Mouse (Mus musculus): ENCODE results near the gene Pou2f3. TPM values are rescaled to one million over a fixed set of nuclear protein-coding genes. Genes with fewer than 3 reads are reported as not detected.

Gene Pou2f3
- polyA plus RNA-seq, 1 experiment: not detected

- Histone ChIP-seq H3ac (ENCODE audit: control insufficient read depth, insufficient read length) (no peak overlapping the region), H3K4me3 (no peak overlapping the region), H3K79me2 (ENCODE audit: control insufficient read depth, insufficient read depth) (peaks cover 95% of the 10 kb centered on the region), H3K36me3 (ENCODE audit: control insufficient read depth, insufficient read depth) (peaks cover 4% of the 10 kb centered on the region), H3K27me3 (ENCODE audit: control insufficient read depth, insufficient read depth, insufficient read length) (no peaks in the 10 kb centered on the region), H3K4me2 (ENCODE audit: low read depth) (no peak overlapping the region)
- no peak for TF ChIP-seq REST (IDR thresholded peaks at IDR 0.05; ENCODE audit: insufficient read depth, insufficient read length)
- TF ChIP-seq E2F4 (IDR thresholded peaks at IDR 0.05; ENCODE audit: insufficient read depth): no peak
- no peak for TF ChIP-seq SRF (IDR thresholded peaks at IDR 0.05; ENCODE audit: control insufficient read depth, insufficient read length, low read depth)
- no peak for TF ChIP-seq TCF12 (IDR thresholded peaks at IDR 0.05; ENCODE audit: insufficient read depth, poor library complexity, severe bottlenecking)
- no peak for TF ChIP-seq USF1 (IDR thresholded peaks at IDR 0.05; ENCODE audit: low read depth)
- no peak for TF ChIP-seq POLR2AphosphoS2 (IDR thresholded peaks at IDR 0.05; ENCODE audit: insufficient read length, low read depth)
- no peak for TF ChIP-seq MAX (IDR thresholded peaks at IDR 0.05; ENCODE audit: low read depth)
- TF ChIP-seq TCF3 (IDR thresholded peaks at IDR 0.05; ENCODE audit: insufficient read length, low read depth): no peak
- TF ChIP-seq MYOD1 (IDR thresholded peaks at IDR 0.05; ENCODE audit: control insufficient read depth in 1 of 3, insufficient read length in 2 of 3, low read depth in 2 of 3): no peak
- no peak for TF ChIP-seq MYOG (IDR thresholded peaks at IDR 0.05; ENCODE audit: control insufficient read depth in 1 of 3, insufficient read depth in 1 of 3, insufficient read length in 2 of 3, low read depth in 2 of 3)
- no peak for TF ChIP-seq POLR2A (IDR thresholded peaks at IDR 0.05; ENCODE audit: insufficient read length, low read depth)
- no peak for TF ChIP-seq CEBPB (IDR thresholded peaks at IDR 0.05; ENCODE audit: insufficient read depth, poor library complexity, severe bottlenecking)
Measured at GRCm38 (mm10) chr9:43085686-43086285, 124.4 kb downstream of the Pou2f3 start.

- Histone ChIP-seq H3K4me3 (no peak overlapping the region), H3ac (ENCODE audit: control insufficient read depth, insufficient read length) (no peak overlapping the region), H3K79me2 (ENCODE audit: control insufficient read depth, insufficient read depth) (peaks cover 95% of the 10 kb centered on the region), H3K36me3 (ENCODE audit: control insufficient read depth, insufficient read depth) (peaks cover 4% of the 10 kb centered on the region), H3K4me2 (ENCODE audit: low read depth) (no peak overlapping the region), H3K27me3 (ENCODE audit: control insufficient read depth, insufficient read depth, insufficient read length) (no peaks in the 10 kb centered on the region)
- TF ChIP-seq TCF3 (IDR thresholded peaks at IDR 0.05; ENCODE audit: insufficient read length, low read depth) (no peak), MYOD1 (IDR thresholded peaks at IDR 0.05; ENCODE audit: control insufficient read depth in 1 of 3, insufficient read length in 2 of 3, low read depth in 2 of 3) (no peak), MAX (IDR thresholded peaks at IDR 0.05; ENCODE audit: low read depth) (no peak), POLR2AphosphoS2 (IDR thresholded peaks at IDR 0.05; ENCODE audit: insufficient read length, low read depth) (no peak), CEBPB (IDR thresholded peaks at IDR 0.05; ENCODE audit: insufficient read depth, poor library complexity, severe bottlenecking) (no peak), POLR2A (IDR thresholded peaks at IDR 0.05; ENCODE audit: insufficient read length, low read depth) (no peak), TCF12 (IDR thresholded peaks at IDR 0.05; ENCODE audit: insufficient read depth, poor library complexity, severe bottlenecking) (no peak), E2F4 (IDR thresholded peaks at IDR 0.05; ENCODE audit: insufficient read depth) (no peak), REST (IDR thresholded peaks at IDR 0.05; ENCODE audit: insufficient read depth, insufficient read length) (no peak), MYOG (IDR thresholded peaks at IDR 0.05; ENCODE audit: control insufficient read depth in 1 of 3, insufficient read depth in 1 of 3, insufficient read length in 2 of 3, low read depth in 2 of 3) (no peak)
Measured at GRCm38 (mm10) chr9:43084496-43085362, 125.4 kb downstream of the Pou2f3 start.

GRCm38 (mm10) chr9:43083441-43084055 is 126.6 kb downstream of the Pou2f3 start:
- no peak for TF ChIP-seq MYOG (IDR thresholded peaks at IDR 0.05; ENCODE audit: control insufficient read depth in 1 of 3, insufficient read depth in 1 of 3, insufficient read length in 2 of 3, low read depth in 2 of 3)
- TF ChIP-seq USF1 (IDR thresholded peaks at IDR 0.05; ENCODE audit: low read depth): no peak
- no peak for TF ChIP-seq REST (IDR thresholded peaks at IDR 0.05; ENCODE audit: insufficient read depth, insufficient read length)
- no peak for TF ChIP-seq MYOD1 (IDR thresholded peaks at IDR 0.05; ENCODE audit: control insufficient read depth in 1 of 3, insufficient read length in 2 of 3, low read depth in 2 of 3)
- TF ChIP-seq E2F4 (IDR thresholded peaks at IDR 0.05; ENCODE audit: insufficient read depth): no peak
- no peak for TF ChIP-seq POLR2AphosphoS2 (IDR thresholded peaks at IDR 0.05; ENCODE audit: insufficient read length, low read depth)
- TF ChIP-seq MAX (IDR thresholded peaks at IDR 0.05; ENCODE audit: low read depth): no peak
- TF ChIP-seq SRF (IDR thresholded peaks at IDR 0.05; ENCODE audit: control insufficient read depth, insufficient read length, low read depth): no peak
- no peak for TF ChIP-seq CEBPB (IDR thresholded peaks at IDR 0.05; ENCODE audit: insufficient read depth, poor library complexity, severe bottlenecking)
- no peak for TF ChIP-seq TCF3 (IDR thresholded peaks at IDR 0.05; ENCODE audit: insufficient read length, low read depth)
- TF ChIP-seq POLR2A (IDR thresholded peaks at IDR 0.05; ENCODE audit: insufficient read length, low read depth): no peak
- no peak for TF ChIP-seq TCF12 (IDR thresholded peaks at IDR 0.05; ENCODE audit: insufficient read depth, poor library complexity, severe bottlenecking)
- Histone ChIP-seq H3K36me3 (ENCODE audit: control insufficient read depth, insufficient read depth) (peaks cover 4% of the 10 kb centered on the region), H3K79me2 (ENCODE audit: control insufficient read depth, insufficient read depth) (peaks cover 95% of the 10 kb centered on the region), H3K27me3 (ENCODE audit: control insufficient read depth, insufficient read depth, insufficient read length) (no peaks in the 10 kb centered on the region), H3K4me2 (ENCODE audit: low read depth) (no peak overlapping the region), H3K4me3 (no peak overlapping the region), H3ac (ENCODE audit: control insufficient read depth, insufficient read length) (no peak overlapping the region)

GRCm38 (mm10) chr9:43078711-43079110 is 131.5 kb downstream of the Pou2f3 start:
- H3K79me2 ChIP-seq (ENCODE audit: control insufficient read depth, insufficient read depth): peaks cover 99% of the 10 kb centered on the region
- no peak overlapping the region for H3K4me3 ChIP-seq
- TF ChIP-seq TCF3 (IDR thresholded peaks at IDR 0.05; ENCODE audit: insufficient read length, low read depth) (no peak), USF1 (IDR thresholded peaks at IDR 0.05; ENCODE audit: low read depth) (no peak), CEBPB (IDR thresholded peaks at IDR 0.05; ENCODE audit: insufficient read depth, poor library complexity, severe bottlenecking) (no peak), MAX (IDR thresholded peaks at IDR 0.05; ENCODE audit: low read depth) (no peak), SRF (IDR thresholded peaks at IDR 0.05; ENCODE audit: control insufficient read depth, insufficient read length, low read depth) (no peak), MYOG (IDR thresholded peaks at IDR 0.05; ENCODE audit: control insufficient read depth in 1 of 3, insufficient read depth in 1 of 3, insufficient read length in 2 of 3, low read depth in 2 of 3) (no peak), TCF12 (IDR thresholded peaks at IDR 0.05; ENCODE audit: insufficient read depth, poor library complexity, severe bottlenecking) (no peak), REST (IDR thresholded peaks at IDR 0.05; ENCODE audit: insufficient read depth, insufficient read length) (no peak), MYOD1 (IDR thresholded peaks at IDR 0.05; ENCODE audit: control insufficient read depth in 1 of 3, insufficient read length in 2 of 3, low read depth in 2 of 3) (no peak), POLR2A (IDR thresholded peaks at IDR 0.05; ENCODE audit: insufficient read length, low read depth) (no peak), POLR2AphosphoS2 (IDR thresholded peaks at IDR 0.05; ENCODE audit: insufficient read length, low read depth) (no peak), E2F4 (IDR thresholded peaks at IDR 0.05; ENCODE audit: insufficient read depth) (no peak)
- peaks cover 4% of the 10 kb centered on the region for H3K36me3 ChIP-seq (ENCODE audit: control insufficient read depth, insufficient read depth)
- no peak overlapping the region for H3K4me2 ChIP-seq (ENCODE audit: low read depth)
- no peak overlapping the region for H3ac ChIP-seq (ENCODE audit: control insufficient read depth, insufficient read length)
- H3K27me3 ChIP-seq (ENCODE audit: control insufficient read depth, insufficient read depth, insufficient read length): no peaks in the 10 kb centered on the region

Measured in myocyte (in vitro differentiated cells).